Mouse (Mus musculus) neural tube, embryonic 11.5 days (tissue): Measurements from ENCODE around the gene Atoh8. TPM values are rescaled to one million over a fixed set of nuclear protein-coding genes. Genes with fewer than 3 reads are reported as not detected.

Experiments used
- ATAC-seq: fragments of 200-750 bp; cut with Nextera tagmentation; 2 replicates; pipeline ENCODE4 v1.8.0; 2017; ENCODE audit warnings: moderate number of reproducible peaks, mild to moderate bottlenecking, moderate TSS enrichment, moderate library complexity; ENCODE audit not compliant: insufficient read depth, low FRiP score, low TSS enrichment
- DNase-seq: peaks from one replicate; pipeline ENCODE4 v3.0.0-alpha.2; 2015; ENCODE audit warnings: low spot score
- H3K27ac ChIP-seq: fragments of 300-500 bp; sonication (generic); 2 replicates; pipeline ENCODE4 v1.5.1; 2014; ENCODE audit warnings: low read depth, mild to moderate bottlenecking, low read length
- H3K27me3 ChIP-seq: fragments of 300-500 bp; sonication (generic); 2 replicates; pipeline ENCODE4 v1.6.1; 2014; ENCODE audit warnings: mild to moderate bottlenecking, low read length, mixed read lengths; ENCODE audit not compliant: control insufficient read depth, insufficient read depth
- H3K36me3 ChIP-seq: fragments of 300-500 bp; sonication (generic); 2 replicates; pipeline ENCODE4 v1.6.1; 2014; ENCODE audit warnings: mild to moderate bottlenecking, low read length, moderate library complexity, mixed read lengths; ENCODE audit not compliant: control insufficient read depth, insufficient read depth
- H3K4me1 ChIP-seq: fragments of 300-500 bp; sonication (generic); 2 replicates; pipeline ENCODE4 v1.6.1; 2014; ENCODE audit warnings: low read length, mixed read lengths; ENCODE audit not compliant: control insufficient read depth, insufficient read depth
- H3K4me2 ChIP-seq: fragments of 300-500 bp; sonication (generic); 2 replicates; pipeline ENCODE4 v1.6.1; 2014; ENCODE audit warnings: low read depth, mild to moderate bottlenecking, moderate library complexity
- H3K4me3 ChIP-seq: fragments of 300-500 bp; sonication (generic); 2 replicates; pipeline ENCODE4 v1.5.1; 2014; ENCODE audit warnings: low read depth, low read length
- H3K9ac ChIP-seq: fragments of 300-500 bp; sonication (generic); 2 replicates; pipeline ENCODE4 v1.6.1; 2014; ENCODE audit warnings: mild to moderate bottlenecking, low read length
- H3K9me3 ChIP-seq: fragments of 300-500 bp; sonication (generic); 2 replicates; pipeline ENCODE4 v1.6.1; 2016; ENCODE audit warnings: low read length; ENCODE audit not compliant: control insufficient read depth
- WGBS: fragments of 180-500 bp; shearing (Covaris S2); extraction: QIAGEN DNeasy Blood & Tissue Kit; methylation state at CpG from one replicate; pipeline ENCODE4 v1.1.7; 2014; 5-methylcytosine and 5-hydroxymethylcytosine counted together
- polyA plus RNA-seq: library from polyadenylated mRNA; unstranded; fragments of >200 nt; fragmentation: Nextera tagmentation; extraction: Ambion mirVana; gene quantifications from 2 replicates; pipeline ENCODE4 v1.2.1, GENCODE M21; 2014

Atoh8 gene
- polyA plus RNA-seq, 1 experiment from 2014 or later = 8.5 TPM

DNA sequence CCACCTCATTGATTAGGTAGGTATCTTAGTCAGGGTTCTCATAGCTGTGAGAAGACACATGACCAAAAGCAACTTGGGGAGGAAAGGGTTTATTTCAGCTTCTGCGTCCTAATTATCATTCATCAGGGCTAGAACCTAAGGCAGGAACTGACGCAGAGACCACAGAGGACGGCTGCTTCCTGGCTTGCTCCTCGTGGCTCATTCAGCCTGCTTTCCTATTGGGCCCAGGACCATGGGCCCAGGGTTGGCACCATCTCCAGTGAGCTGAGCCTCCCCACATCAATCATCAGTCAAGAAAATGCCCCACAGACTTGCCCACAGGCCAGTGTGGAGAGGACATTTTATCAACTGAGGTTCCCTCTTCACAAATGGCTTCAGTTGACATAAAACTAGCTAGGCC lies 40.1 kb upstream of the Atoh8 start:
- Histone ChIP-seq H3K4me3 (no peak overlapping the region), H3K27ac (no peak overlapping the region), H3K9ac (no peak overlapping the region), H3K36me3 (no peaks in the 10 kb centered on the region), H3K4me1 (no peaks in the 10 kb centered on the region), H3K4me2 (no peak overlapping the region), H3K27me3 (no peaks in the 10 kb centered on the region), H3K9me3 (no peaks in the 10 kb centered on the region)
- DNase-seq (no peak), ATAC-seq (no peak)
- WGBS = 87% methylated on average over 4 of the region's 4 CpGs

- WGBS = 83% methylated on average over 6 of the region's 6 CpGs
- Histone ChIP-seq H3K36me3 (no peaks in the 10 kb centered on the region), H3K4me1 (no peaks in the 10 kb centered on the region), H3K9ac (no peak overlapping the region), H3K27ac (no peak overlapping the region), H3K27me3 (no peaks in the 10 kb centered on the region), H3K4me2 (no peak overlapping the region), H3K4me3 (no peak overlapping the region), H3K9me3 (no peaks in the 10 kb centered on the region)
- ATAC-seq (no peak), DNase-seq (no peak)
These were observed 37.8 kb upstream of the Atoh8 start for GRCm38 (mm10) chr6:72273153-72273552.

DNA sequence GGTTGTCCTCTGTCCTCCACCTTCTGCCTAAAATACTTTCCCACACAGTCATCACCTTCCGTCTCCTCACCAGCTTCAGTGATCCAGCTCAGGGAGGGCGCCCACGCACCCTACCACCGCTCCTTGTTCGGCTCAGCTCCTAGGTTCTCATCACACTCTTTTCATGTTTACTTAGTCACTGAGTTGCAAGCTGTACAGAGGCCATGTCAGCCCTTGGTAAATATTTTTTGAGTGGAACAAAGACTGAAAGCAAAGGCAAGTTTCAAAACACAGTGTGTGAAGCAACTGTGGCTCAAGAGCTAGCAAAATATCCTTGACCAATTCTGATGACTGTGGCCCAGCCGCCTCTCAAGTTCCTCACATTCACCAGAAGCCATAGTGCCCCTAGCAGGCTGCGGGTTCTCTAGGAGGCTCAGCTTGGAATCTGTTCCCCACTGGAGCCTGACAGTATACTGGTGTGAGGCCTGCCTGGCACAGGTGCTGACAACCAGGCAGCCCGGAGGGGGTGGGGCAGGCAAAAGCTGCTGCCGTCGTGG lies 36.9 kb upstream of the Atoh8 start:
- no peaks in the 10 kb centered on the region for H3K9me3 ChIP-seq
- no peak overlapping the region for H3K27ac ChIP-seq
- H3K27me3 ChIP-seq = no peaks in the 10 kb centered on the region
- no peaks in the 10 kb centered on the region for H3K36me3 ChIP-seq
- ATAC-seq (no peak), DNase-seq (no peak)
- H3K4me2 ChIP-seq = no peak overlapping the region
- no peak overlapping the region for H3K4me3 ChIP-seq
- 90% methylated on average over 10 of the region's 10 CpGs for WGBS
- H3K4me1 ChIP-seq = no peaks in the 10 kb centered on the region
- H3K9ac ChIP-seq = no peak overlapping the region

GRCm38 (mm10) chr6:72270952-72271519 lies 35.7 kb upstream of the Atoh8 start:
- 71% methylated on average over 11 of the region's 11 CpGs for WGBS
- ATAC-seq = no peak
- no peaks in the 10 kb centered on the region for H3K36me3 ChIP-seq
- no peak for DNase-seq
- H3K4me3 ChIP-seq = no peak overlapping the region
- H3K4me2 ChIP-seq = no peak overlapping the region
- H3K27me3 ChIP-seq = no peaks in the 10 kb centered on the region
- no peaks in the 10 kb centered on the region for H3K4me1 ChIP-seq
- no peak overlapping the region for H3K27ac ChIP-seq
- no peak overlapping the region for H3K9ac ChIP-seq
- no peaks in the 10 kb centered on the region for H3K9me3 ChIP-seq

DNA sequence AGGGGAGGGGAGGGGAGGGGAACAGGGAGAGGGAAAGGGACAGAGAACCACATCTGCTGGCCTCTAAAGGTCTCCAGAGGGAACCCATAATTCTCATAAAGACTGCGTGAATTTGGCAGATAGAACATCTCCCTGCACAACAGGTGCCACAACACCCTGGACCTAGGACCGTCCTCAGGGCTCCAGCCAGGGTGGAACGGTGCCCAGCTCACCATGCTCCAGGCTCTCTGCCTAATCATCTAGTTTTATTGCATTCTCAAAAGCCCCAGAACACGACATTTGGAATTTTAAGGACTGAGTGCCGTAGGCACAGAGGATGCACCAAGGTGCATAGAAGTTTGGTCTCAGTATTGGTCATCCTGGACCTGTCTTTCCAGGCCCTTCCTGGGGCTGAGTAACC lies 34.9 kb upstream of the Atoh8 start:
- H3K4me2 ChIP-seq = no peak overlapping the region
- no peaks in the 10 kb centered on the region for H3K4me1 ChIP-seq
- H3K27ac ChIP-seq = no peak overlapping the region
- H3K9ac ChIP-seq = no peak overlapping the region
- no peaks in the 10 kb centered on the region for H3K9me3 ChIP-seq
- 75% methylated on average over 5 of the region's 5 CpGs for WGBS
- ATAC-seq = no peak
- no peak overlapping the region for H3K4me3 ChIP-seq
- no peaks in the 10 kb centered on the region for H3K27me3 ChIP-seq
- DNase-seq = no peak
- H3K36me3 ChIP-seq = no peaks in the 10 kb centered on the region

DNA sequence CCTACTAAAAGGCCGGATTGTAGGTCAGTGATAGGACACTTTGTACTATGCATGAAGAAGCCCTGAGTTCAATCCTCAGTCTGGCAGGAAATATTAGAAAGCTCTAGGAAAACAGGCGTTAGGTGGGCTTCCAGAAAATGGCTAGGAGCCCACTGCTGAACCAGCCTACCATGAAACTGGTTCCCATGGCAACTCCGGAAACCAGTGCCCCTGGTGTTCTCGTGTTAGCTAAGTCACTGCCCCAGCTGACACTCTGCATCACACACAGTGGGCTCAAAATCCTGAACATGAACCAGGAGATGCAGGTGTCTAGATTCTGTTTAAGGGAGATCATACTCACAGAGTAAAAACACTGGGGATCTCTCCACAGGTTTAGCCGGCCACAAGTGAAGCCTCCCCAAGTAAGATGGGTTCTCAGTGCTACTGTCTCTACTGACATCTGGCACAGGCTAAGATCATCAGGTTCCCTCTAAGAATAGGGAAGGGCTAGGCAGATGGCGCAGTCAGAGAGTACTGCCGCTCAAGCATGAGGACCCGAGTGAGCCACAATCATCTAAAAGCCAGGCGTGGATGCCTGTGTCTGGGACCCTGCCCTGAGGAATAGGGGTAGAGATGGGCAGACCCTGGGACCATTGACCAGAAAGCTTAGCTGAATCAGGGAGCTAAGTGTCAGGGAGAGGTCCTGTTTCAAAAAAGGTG lies 32.9 kb upstream of the Atoh8 start:
- 75% methylated on average over 9 of the region's 9 CpGs for WGBS
- no peaks in the 10 kb centered on the region for H3K4me1 ChIP-seq
- H3K4me3 ChIP-seq = no peak overlapping the region
- no peak overlapping the region for H3K9ac ChIP-seq
- ATAC-seq (no peak), DNase-seq (no peak)
- H3K36me3 ChIP-seq = no peaks in the 10 kb centered on the region
- no peaks in the 10 kb centered on the region for H3K9me3 ChIP-seq
- H3K27me3 ChIP-seq = no peaks in the 10 kb centered on the region
- H3K27ac ChIP-seq = no peak overlapping the region
- no peak overlapping the region for H3K4me2 ChIP-seq

GRCm38 (mm10) chr6:72265664-72266063 lies 30.3 kb upstream of the Atoh8 start:
- WGBS = 90% methylated on average over 6 of the region's 6 CpGs

GRCm38 (mm10) chr6:72263679-72264265 lies 28.4 kb upstream of the Atoh8 start:
- no peak overlapping the region for H3K4me3 ChIP-seq
- H3K9ac ChIP-seq = no peak overlapping the region
- no peak overlapping the region for H3K4me2 ChIP-seq
- ATAC-seq (no peak), DNase-seq (no peak)
- no peak overlapping the region for H3K27ac ChIP-seq
- H3K9me3 ChIP-seq = no peaks in the 10 kb centered on the region
- no peaks in the 10 kb centered on the region for H3K36me3 ChIP-seq
- H3K4me1 ChIP-seq = no peaks in the 10 kb centered on the region
- no peaks in the 10 kb centered on the region for H3K27me3 ChIP-seq
- 71% methylated on average over 5 of the region's 5 CpGs for WGBS

More at GRCm38 (mm10) chr6:72265664-72266063, 30.3 kb upstream of the Atoh8 start:
- Histone ChIP-seq H3K9me3 (no peaks in the 10 kb centered on the region), H3K27me3 (no peaks in the 10 kb centered on the region), H3K4me1 (no peaks in the 10 kb centered on the region), H3K36me3 (no peaks in the 10 kb centered on the region), H3K4me2 (no peak overlapping the region), H3K4me3 (no peak overlapping the region), H3K27ac (no peak overlapping the region), H3K9ac (no peak overlapping the region)
- no peak for ATAC-seq
- DNase-seq = no peak
